Comparison of ENCODE assay signal across 9 mouse cellular contexts in genomic region chr11:11897645-11898357, GRCm38 (mm10). TPM values are rescaled to one million over a fixed set of nuclear protein-coding genes. Genes with fewer than 3 reads are reported as not detected.
A peak's percentile ranks its signal among the peaks of the same experiment; 100 is the strongest.
DNase-seq lines count a peak whose midpoint lies in the region; ATAC-seq and TF ChIP-seq lines count a peak whose summit lies in the region.
"Had no signal": no experiment of that assay in that cellular context is flagged by ENCODE, and none has a peak within 500 bp of the region (broad histone marks: within the 10 kb centered on the region; RNA-seq: fewer than 3 reads in every experiment).

Gene Ddc (minus strand): TSS chr11:11898144.

- H3K4me2 ChIP-seq in hindbrain, embryonic 13.5 days, result no peak within 1 kb of the TSS
- no peak within 1 kb of the TSS for H3K4me2 ChIP-seq in heart, embryonic 11.5 days
- H3K4me2 ChIP-seq in midbrain, embryonic 15.5 days, result no peak within 1 kb of the TSS

- DNase-seq in hindbrain, embryonic 10.5 days (ENCODE audit: low spot score), result no peak
- peak; percentile 44 to 71 for DNase-seq in kidney, postnatal 36 days
- no peak for DNase-seq in left cerebral cortex, adult 2 months (ENCODE audit: extremely low spot score in 1 of 2, low spot score in 2 of 2)
- no peak for DNase-seq in embryo, embryonic 10 days (ENCODE audit: low spot score)
- no peak for DNase-seq in cerebellum, postnatal 36 days
- DNase-seq: right cerebral cortex, postnatal 14 days had no signal

- no peaks in the 10 kb centered on the region for H3K27me3 ChIP-seq in hindbrain, embryonic 10.5 days (ENCODE audit: insufficient read depth, poor library complexity, severe bottlenecking)
- no peaks in the 10 kb centered on the region for H3K27me3 ChIP-seq in hindbrain, embryonic 13.5 days
- H3K27me3 ChIP-seq in heart, embryonic 11.5 days (ENCODE audit: control insufficient read depth, insufficient read depth, low read length), result no peaks in the 10 kb centered on the region
- no peaks in the 10 kb centered on the region for H3K27me3 ChIP-seq in midbrain, embryonic 15.5 days (replicated peaks)

- no peak for TF ChIP-seq CTCF in left cerebral cortex, adult 2 months (IDR thresholded peaks at IDR 0.05)

- no peaks in the 10 kb centered on the region for H3K36me3 ChIP-seq in hindbrain, embryonic 10.5 days
- H3K36me3 ChIP-seq in hindbrain, embryonic 13.5 days, result no peaks in the 10 kb centered on the region
- no peaks in the 10 kb centered on the region for H3K36me3 ChIP-seq in heart, embryonic 11.5 days (ENCODE audit: control insufficient read depth, insufficient read depth, low read length)
- H3K36me3 ChIP-seq in midbrain, embryonic 15.5 days (replicated peaks), result no peaks in the 10 kb centered on the region

- H3K4me1 ChIP-seq in hindbrain, embryonic 10.5 days (replicated peaks), result 0 out of 2 replicates have a peak, but pooled peaks cover 10% of the 10 kb centered on the region
- H3K4me1 ChIP-seq in hindbrain, embryonic 13.5 days (replicated peaks), result no peaks in the 10 kb centered on the region
- peaks cover 8% of the 10 kb centered on the region for H3K4me1 ChIP-seq in heart, embryonic 11.5 days (ENCODE audit: control insufficient read depth, insufficient read depth, low read length)
- H3K4me1 ChIP-seq in midbrain, embryonic 15.5 days, result no peaks in the 10 kb centered on the region

- intact Hi-C loops in left cerebral cortex, adult 2 months (cut with DNase I), result no loop called here

- no peaks in the 10 kb centered on the region for H3K9me3 ChIP-seq in hindbrain, embryonic 10.5 days
- H3K9me3 ChIP-seq in hindbrain, embryonic 13.5 days, result no peaks in the 10 kb centered on the region
- no peaks in the 10 kb centered on the region for H3K9me3 ChIP-seq in heart, embryonic 11.5 days (replicated peaks; ENCODE audit: control insufficient read depth, low read length)
- no peaks in the 10 kb centered on the region for H3K9me3 ChIP-seq in midbrain, embryonic 15.5 days

- whole genome bisulfite sequencing in hindbrain, embryonic 10.5 days, result 85% methylated on average over 12 of the region's 12 CpGs
- 78% methylated on average over 12 of the region's 12 CpGs for WGBS in hindbrain, embryonic 13.5 days
- WGBS in heart, embryonic 11.5 days (ENCODE audit: insufficient replicate concordance), result 81% methylated on average over 12 of the region's 12 CpGs
- 81% methylated on average over 12 of the region's 12 CpGs for WGBS in midbrain, embryonic 15.5 days

- ATAC-seq in hindbrain, embryonic 13.5 days (ENCODE audit: low FRiP score), result no peak
- ATAC-seq in heart, embryonic 11.5 days (replicated peaks; ENCODE audit: insufficient number of reproducible peaks, low FRiP score, low TSS enrichment), result no peak
- no peak for ATAC-seq in midbrain, embryonic 15.5 days (replicated peaks)

- no peak within 1 kb of the TSS for H3K4me3 ChIP-seq in hindbrain, embryonic 10.5 days
- no peak within 1 kb of the TSS for H3K4me3 ChIP-seq in hindbrain, embryonic 13.5 days
- no peak within 1 kb of the TSS for H3K4me3 ChIP-seq in heart, embryonic 11.5 days (ENCODE audit: low read depth, low read length)
- no peak within 1 kb of the TSS for H3K4me3 ChIP-seq in midbrain, embryonic 15.5 days
- H3K4me3 ChIP-seq in left cerebral cortex, adult 2 months, result no peak within 1 kb of the TSS

- no peak within 1 kb of the TSS for H3K9ac ChIP-seq in hindbrain, embryonic 13.5 days
- no peak within 1 kb of the TSS for H3K9ac ChIP-seq in heart, embryonic 11.5 days (ENCODE audit: low read depth, low read length)
- no peak within 1 kb of the TSS for H3K9ac ChIP-seq in midbrain, embryonic 15.5 days

- no peak within 1 kb of the TSS for H3K27ac ChIP-seq in hindbrain, embryonic 10.5 days
- H3K27ac ChIP-seq in hindbrain, embryonic 13.5 days, result no peak within 1 kb of the TSS
- H3K27ac ChIP-seq in heart, embryonic 11.5 days (ENCODE audit: low read depth, low read length), result peak within 1 kb of the TSS; percentile 57; the same call in 1 of the 2 replicates
- H3K27ac ChIP-seq in midbrain, embryonic 15.5 days, result no peak within 1 kb of the TSS
- no peak within 1 kb of the TSS for H3K27ac ChIP-seq in left cerebral cortex, adult 2 months

RNA-seq across cellular contexts. Expression of gene Ddc, which starts in this region (rescaled TPM):
- polyA plus RNA-seq in hindbrain, embryonic 10.5 days (2016; fragmentation: Nextera tagmentation; extraction: Ambion mirVana), result 10.2 TPM in 2 replicates
- 5.8 and 7.7 TPM in 2 replicates for polyA plus RNA-seq in hindbrain, embryonic 13.5 days (2015; fragmentation: Nextera tagmentation; extraction: Ambion mirVana)
- 39.7 and 44.5 TPM in 2 replicates for polyA plus RNA-seq in heart, embryonic 11.5 days (2014; fragmentation: Nextera tagmentation; extraction: Ambion mirVana)
- polyA plus RNA-seq in midbrain, embryonic 15.5 days (2015; fragmentation: Nextera tagmentation; extraction: Ambion mirVana), result 20.4 and 21.1 TPM in 2 replicates
- 1 to 10 TPM; 3.6 to 5.8 TPM for total RNA-seq in left cerebral cortex, adult 2 months (2021)

Comparison
In these comparisons a context has a peak if more than half of its experiments do, and no peak if none do; other contexts are left out.
1. DNase-seq: peak in kidney, postnatal 36 days (2 of 2); none in hindbrain, embryonic 10.5 days (single experiment), left cerebral cortex, adult 2 months (0 of 2), embryo, embryonic 10 days (single experiment) and cerebellum, postnatal 36 days (0 of 2).